Mouse (Mus musculus) CH12.LX (cell line): ENCODE measurements at regions not wholly inside any gene's neighbourhood (a gene's known extent, or its start where the extent isn't known, plus 50 kb on each side); places are given as distances from the start of the nearest gene placed in this dataset.

Experiments used
- CHD1 ChIP-seq: IDR thresholded peaks from 2 replicates; pipeline ENCODE4 v1.6.1; 2012; ENCODE audit warnings: low read depth, low read length, improper control_type of control experiment, inconsistent platforms
- CTCF ChIP-seq, 2 experiments: IDR thresholded peaks in 1 of 2; conservative IDR thresholded peaks in 1 of 2; 2 replicates each; pipeline ENCODE4 v1.5.1; 2011 to 2012; ENCODE audit warnings: low read depth in 2 of 2, low read length in 2 of 2, improper control_type of control experiment in 1 of 2, inconsistent platforms in 1 of 2, mild to moderate bottlenecking in 1 of 2, moderate library complexity in 1 of 2
- HCFC1 ChIP-seq: IDR thresholded peaks from 2 replicates; pipeline ENCODE4 v1.6.1; 2012; ENCODE audit warnings: low read depth, mild to moderate bottlenecking, inconsistent platforms, low read length, improper control_type of control experiment
- SMC3 ChIP-seq: IDR thresholded peaks from 2 replicates; pipeline ENCODE4 v1.6.1; 2011; ENCODE audit warnings: low read depth, low read length, improper control_type of control experiment

- no peak for TF ChIP-seq CTCF (conservative IDR thresholded peaks at IDR 0.05 in 1 of 2, IDR thresholded peaks at IDR 0.05 in 1 of 2; ENCODE audit: low read depth in 2 of 2, low read length in 2 of 2)
- TF ChIP-seq HCFC1, result no peak
- no peak for TF ChIP-seq SMC3
- no peak for TF ChIP-seq CHD1
These were observed 1215.3 kb upstream of the Cited2 start for GRCm38 (mm10) chr10:16507681-16508080.
